Mouse (Mus musculus): ENCODE data around the gene Ptgdr. TPM values are rescaled to one million over a fixed set of nuclear protein-coding genes. Genes with fewer than 3 reads are reported as not detected.
A peak's percentile ranks its signal among the peaks of the same experiment; 100 is the strongest.
"Not testable (repeated sequence)": the region's sequence is repeated elsewhere in the genome, so short reads cannot be mapped to it uniquely, and the experiment has no call there.

Ptgdr gene
- 1.5 and 1.7 TPM in 2 replicates for total RNA-seq (2014; rRNA removed)
- 0.59 and 0.64 TPM in 2 replicates for polyA plus RNA-seq (2015; fragmentation: Nextera tagmentation; extraction: Ambion mirVana)

- TF ChIP-seq CTCF (IDR thresholded peaks at IDR 0.05) = no peak
- 2% methylated on average over 32 of the region's 32 CpGs for WGBS
- H3K9me3 ChIP-seq (ENCODE audit: low read length) = no peaks in the 10 kb centered on the region
- no peak within 1 kb of the TSS for H3K27ac ChIP-seq (ENCODE audit: low read depth, low read length)
- no peaks in the 10 kb centered on the region for H3K36me3 ChIP-seq (ENCODE audit: insufficient read depth, low read length)
- H3K9ac ChIP-seq (replicated peaks; ENCODE audit: low read length, poor library complexity, severe bottlenecking) = peak within 1 kb of the TSS; percentile 47
- no peaks in the 10 kb centered on the region for H3K4me1 ChIP-seq (ENCODE audit: insufficient read depth, low read length)
- DNase-seq (ENCODE audit: low spot score) (no peak), ATAC-seq (ENCODE audit: low FRiP score) (peak; percentile 66)
- H3K27me3 ChIP-seq (ENCODE audit: insufficient read depth, low read length) = peaks cover 14% of the 10 kb centered on the region
- peak within 1 kb of the TSS; percentile 37 for H3K4me3 ChIP-seq (ENCODE audit: low read depth, low read length)
- H3K4me2 ChIP-seq (ENCODE audit: low read depth, low read length, poor library complexity, severe bottlenecking) = peak within 1 kb of the TSS; percentile 57
These were observed at the start of gene Ptgdr for GRCm38 (mm10) chr14:44858868-44859613. Gene Ptgdr (minus strand): TSS chr14:44859375.

- no peak overlapping the region for H3K9ac ChIP-seq (replicated peaks; ENCODE audit: low read length, poor library complexity, severe bottlenecking)
- no peak for TF ChIP-seq CTCF (IDR thresholded peaks at IDR 0.05)
- no peaks in the 10 kb centered on the region for H3K27me3 ChIP-seq (ENCODE audit: insufficient read depth, low read length)
- H3K36me3 ChIP-seq (ENCODE audit: insufficient read depth, low read length) = no peaks in the 10 kb centered on the region
- no peaks in the 10 kb centered on the region for H3K9me3 ChIP-seq (ENCODE audit: low read length)
- no peak for ATAC-seq (ENCODE audit: low FRiP score)
- H3K4me3 ChIP-seq (ENCODE audit: low read depth, low read length) = no peak overlapping the region
- WGBS = 90% methylated on average over 5 of the region's 5 CpGs
- H3K27ac ChIP-seq (ENCODE audit: low read depth, low read length) = no peak overlapping the region
- no peak overlapping the region for H3K4me2 ChIP-seq (ENCODE audit: low read depth, low read length, poor library complexity, severe bottlenecking)
- DNase-seq (ENCODE audit: low spot score) = no peak
- H3K4me1 ChIP-seq (ENCODE audit: insufficient read depth, low read length) = no peaks in the 10 kb centered on the region
These were observed 48.6 kb upstream of the Ptgdr start for GRCm38 (mm10) chr14:44907774-44908173.

GRCm38 (mm10) chr14:44904199-44904598 is 45.0 kb upstream of the Ptgdr start:
- H3K4me3 ChIP-seq (ENCODE audit: low read depth, low read length) = no peak overlapping the region
- H3K27ac ChIP-seq (ENCODE audit: low read depth, low read length) = no peak overlapping the region
- DNase-seq (ENCODE audit: low spot score) = no peak
- H3K27me3 ChIP-seq (ENCODE audit: insufficient read depth, low read length) = no peaks in the 10 kb centered on the region
- no peak for TF ChIP-seq CTCF (IDR thresholded peaks at IDR 0.05)
- H3K36me3 ChIP-seq (ENCODE audit: insufficient read depth, low read length) = no peaks in the 10 kb centered on the region
- H3K9ac ChIP-seq (replicated peaks; ENCODE audit: low read length, poor library complexity, severe bottlenecking) = no peak overlapping the region
- no peak overlapping the region for H3K4me2 ChIP-seq (ENCODE audit: low read depth, low read length, poor library complexity, severe bottlenecking)
- no peak for ATAC-seq (ENCODE audit: low FRiP score)
- WGBS = 77% methylated on average over 4 of the region's 4 CpGs
- no peaks in the 10 kb centered on the region for H3K9me3 ChIP-seq (ENCODE audit: low read length)
- H3K4me1 ChIP-seq (ENCODE audit: insufficient read depth, low read length) = no peaks in the 10 kb centered on the region

GRCm38 (mm10) chr14:44901735-44902134 is 42.6 kb upstream of the Ptgdr start:
- not testable (repeated sequence) for H3K4me2 ChIP-seq (ENCODE audit: low read depth, low read length, poor library complexity, severe bottlenecking); DNase-seq (ENCODE audit: low spot score); H3K4me1 ChIP-seq (ENCODE audit: insufficient read depth, low read length); H3K27ac ChIP-seq (ENCODE audit: low read depth, low read length); H3K4me3 ChIP-seq (ENCODE audit: low read depth, low read length); ATAC-seq (ENCODE audit: low FRiP score); H3K9me3 ChIP-seq (ENCODE audit: low read length); H3K27me3 ChIP-seq (ENCODE audit: insufficient read depth, low read length); H3K9ac ChIP-seq (replicated peaks; ENCODE audit: low read length, poor library complexity, severe bottlenecking); H3K36me3 ChIP-seq (ENCODE audit: insufficient read depth, low read length)

GRCm38 (mm10) chr14:44891387-44892132 is 32.4 kb upstream of the Ptgdr start:
- H3K4me1 ChIP-seq (ENCODE audit: insufficient read depth, low read length) = no peaks in the 10 kb centered on the region
- H3K27me3 ChIP-seq (ENCODE audit: insufficient read depth, low read length) = no peaks in the 10 kb centered on the region
- H3K4me3 ChIP-seq (ENCODE audit: low read depth, low read length) = no peak overlapping the region
- no peak for TF ChIP-seq CTCF (IDR thresholded peaks at IDR 0.05)
- no peak overlapping the region for H3K4me2 ChIP-seq (ENCODE audit: low read depth, low read length, poor library complexity, severe bottlenecking)
- H3K9ac ChIP-seq (replicated peaks; ENCODE audit: low read length, poor library complexity, severe bottlenecking) = no peak overlapping the region
- no peak overlapping the region for H3K27ac ChIP-seq (ENCODE audit: low read depth, low read length)
- WGBS = 57% methylated on average over 7 of the region's 7 CpGs
- H3K36me3 ChIP-seq (ENCODE audit: insufficient read depth, low read length) = no peaks in the 10 kb centered on the region
- no peaks in the 10 kb centered on the region for H3K9me3 ChIP-seq (ENCODE audit: low read length)
- DNase-seq (ENCODE audit: low spot score) (no peak), ATAC-seq (ENCODE audit: low FRiP score) (no peak)

GRCm38 (mm10) chr14:44869686-44870085 is 10.5 kb upstream of the Ptgdr start:
- Histone ChIP-seq H3K4me1 (ENCODE audit: insufficient read depth, low read length) (no peaks in the 10 kb centered on the region), H3K4me2 (ENCODE audit: low read depth, low read length, poor library complexity, severe bottlenecking) (no peak overlapping the region)
- 80% methylated on average over 6 of the region's 6 CpGs for WGBS

More at GRCm38 (mm10) chr14:44869686-44870085, 10.5 kb upstream of the Ptgdr start:
- Histone ChIP-seq H3K27ac (ENCODE audit: low read depth, low read length) (no peak overlapping the region), H3K9ac (replicated peaks; ENCODE audit: low read length, poor library complexity, severe bottlenecking) (no peak overlapping the region), H3K9me3 (ENCODE audit: low read length) (no peaks in the 10 kb centered on the region), H3K4me3 (ENCODE audit: low read depth, low read length) (no peak overlapping the region), H3K36me3 (ENCODE audit: insufficient read depth, low read length) (no peaks in the 10 kb centered on the region), H3K27me3 (ENCODE audit: insufficient read depth, low read length) (no peaks in the 10 kb centered on the region)
- no peak for ATAC-seq (ENCODE audit: low FRiP score)
- no peak for TF ChIP-seq CTCF (IDR thresholded peaks at IDR 0.05)
- DNase-seq (ENCODE audit: low spot score) = no peak

All from midbrain, postnatal 0 days (tissue).